Mouse (Mus musculus) brain, embryonic 14.5 days (tissue): ENCODE data around the gene Pitpnm2. TPM values are rescaled to one million over a fixed set of nuclear protein-coding genes. Genes with fewer than 3 reads are reported as not detected.

Experiments
- DNase-seq: peaks from one replicate; pipeline ENCODE4 v3.0.0-alpha.2; 2011; ENCODE audit warnings: low read depth
- CTCF ChIP-seq: fragments of 200-500 bp; IDR thresholded peaks from 2 replicates; pipeline ENCODE4 v1.5.1; 2012; ENCODE audit warnings: inconsistent platforms, mild to moderate bottlenecking, moderate library complexity, borderline replicate concordance; ENCODE audit not compliant: insufficient read depth, insufficient read length; ENCODE audit errors: extremely low read depth
- POLR2A ChIP-seq: fragments of 200-500 bp; IDR thresholded peaks from 2 replicates; pipeline ENCODE4 v1.6.1; 2012; ENCODE audit warnings: mild to moderate bottlenecking, inconsistent platforms, borderline replicate concordance; ENCODE audit not compliant: poor library complexity, insufficient read depth, insufficient read length, severe bottlenecking; ENCODE audit errors: extremely low read depth
- polyA plus RNA-seq: library from polyadenylated mRNA; depleted of rRNA; stranded (reverse); fragments of >200 nt; gene quantifications from 2 replicates; pipeline ENCODE4 v1.2.3, GENCODE M21; 2012

The Pitpnm2 gene
- polyA plus RNA-seq, 1 experiment, result 61.2 TPM

DNA sequence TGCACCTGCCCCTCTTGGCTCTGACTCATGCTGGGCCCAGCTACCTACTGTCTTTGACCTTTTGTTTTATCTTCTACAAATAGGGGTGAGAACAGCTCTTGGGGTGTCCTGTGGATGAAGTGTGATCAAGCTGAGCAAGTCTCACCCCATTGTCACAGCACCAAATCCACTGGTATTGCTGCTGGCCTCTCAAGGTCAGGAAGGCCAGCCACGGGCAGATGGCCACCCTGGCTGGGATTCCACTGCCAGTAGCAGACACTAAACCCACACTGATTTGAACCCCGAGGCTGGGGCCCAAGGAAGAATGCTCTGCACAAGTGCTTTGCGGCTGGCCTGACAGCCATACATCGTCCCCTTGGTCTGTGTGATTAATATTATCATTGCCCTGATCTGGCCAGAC, 91.3 kb downstream of the Pitpnm2 start:
- TF ChIP-seq CTCF (no peak), POLR2A (no peak)
- DNase-seq, result no peak

DNA sequence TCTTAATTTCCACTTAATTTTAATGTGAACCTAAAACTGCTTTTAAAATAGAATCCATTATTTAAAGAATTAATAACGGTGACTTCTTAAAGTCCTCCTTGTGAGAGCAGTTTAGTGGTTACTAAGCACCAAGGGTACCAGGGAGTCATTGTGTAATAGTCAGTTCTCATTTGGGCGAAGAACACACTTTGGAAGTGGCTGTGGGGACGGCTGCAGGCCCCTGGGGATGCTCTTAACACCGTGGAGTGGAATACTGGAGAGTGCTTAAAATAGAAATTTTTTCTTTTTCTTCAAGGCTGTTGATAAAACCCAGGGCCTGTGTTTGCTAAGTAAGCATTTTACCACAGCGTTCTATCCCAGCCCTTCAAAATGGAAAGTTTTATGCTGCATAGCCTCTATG, 93.6 kb downstream of the Pitpnm2 start:
- DNase-seq, result no peak
- no peak for TF ChIP-seq CTCF
- TF ChIP-seq POLR2A, result no peak

DNA sequence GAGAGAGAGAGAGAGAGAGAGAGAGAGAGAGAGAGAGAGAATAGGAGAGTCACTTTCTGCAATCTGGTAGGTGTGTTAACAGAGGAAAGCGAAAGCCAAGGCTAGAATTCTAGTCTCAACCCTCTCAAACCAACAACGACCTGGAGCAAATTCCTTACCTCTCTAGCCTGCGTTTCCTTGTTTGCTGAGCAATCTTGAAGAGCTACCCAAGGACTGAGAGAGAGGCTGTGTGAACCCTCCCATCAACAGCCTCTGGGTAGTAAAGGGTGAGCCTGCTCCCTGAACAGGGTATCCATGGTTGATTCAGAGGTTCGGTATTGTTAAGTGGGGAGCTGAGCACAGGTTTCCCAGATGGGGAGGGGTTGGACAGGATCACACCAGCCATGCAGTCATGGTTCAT, 96.8 kb downstream of the Pitpnm2 start:
- no peak for DNase-seq
- TF ChIP-seq CTCF (no peak), POLR2A (no peak)

DNA sequence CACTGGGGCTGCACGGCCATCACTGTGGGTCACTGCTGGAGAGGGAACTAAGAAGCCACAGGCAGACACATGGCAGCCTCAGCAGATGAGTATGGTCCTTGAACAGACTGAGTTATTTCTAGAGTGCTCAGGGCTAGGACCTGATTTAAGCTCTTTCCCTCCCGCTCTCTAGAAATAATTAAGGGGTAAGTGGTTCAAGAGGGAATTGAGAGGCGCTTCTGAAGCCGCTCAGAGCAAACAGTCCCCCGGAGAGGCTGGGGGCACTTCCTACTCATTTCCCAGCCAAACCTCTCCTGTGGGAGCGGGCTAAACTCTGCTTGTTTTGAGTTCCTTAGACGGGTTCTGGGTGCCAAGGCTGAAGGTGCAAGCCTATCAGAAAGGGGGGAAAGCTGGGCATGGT, 98.7 kb downstream of the Pitpnm2 start:
- DNase-seq, result no peak
- TF ChIP-seq POLR2A (no peak), CTCF (no peak)

DNA sequence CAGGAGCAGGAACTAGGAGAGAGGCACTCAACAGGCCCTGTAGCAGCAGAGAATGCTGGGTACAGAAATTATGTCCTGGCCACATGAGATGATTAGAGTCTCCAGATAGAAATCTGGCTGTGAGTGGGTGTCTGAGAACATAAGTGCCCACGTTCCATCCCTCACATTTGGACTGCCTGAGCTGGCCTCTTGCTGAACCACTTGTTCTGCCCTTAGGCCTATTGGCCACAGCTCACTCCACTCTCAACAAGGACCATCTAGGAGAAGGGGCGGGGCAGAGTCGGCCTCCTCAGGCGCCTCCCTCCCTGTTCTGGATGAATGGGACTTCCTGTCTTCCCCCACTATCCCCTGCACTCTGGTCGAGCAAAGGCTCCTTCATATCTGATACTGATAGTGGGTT, 100.5 kb downstream of the Pitpnm2 start:
- no peak for DNase-seq
- no peak for TF ChIP-seq CTCF
- TF ChIP-seq POLR2A, result no peak

DNA sequence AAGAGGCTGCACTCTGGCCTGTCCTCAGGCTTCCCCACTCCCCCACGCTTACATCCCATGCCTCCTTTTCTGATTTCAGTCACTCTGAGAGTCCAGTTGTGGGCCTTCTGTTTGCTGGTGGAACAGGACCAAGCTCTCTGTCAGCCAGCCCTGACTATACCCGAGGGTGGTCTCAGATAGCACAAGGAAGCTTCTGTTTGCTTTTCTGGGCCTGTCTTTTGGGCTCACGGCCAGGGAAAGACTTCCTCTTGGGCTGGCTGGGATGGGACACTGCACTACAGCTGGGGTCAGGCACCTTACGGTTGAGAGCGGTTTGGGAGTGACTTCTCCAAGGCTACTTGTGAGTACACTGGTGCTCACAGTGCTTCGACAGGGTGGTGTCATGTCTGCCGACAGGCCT, 111.5 kb downstream of the Pitpnm2 start:
- no peak for DNase-seq
- TF ChIP-seq CTCF (no peak), POLR2A (no peak)

DNA sequence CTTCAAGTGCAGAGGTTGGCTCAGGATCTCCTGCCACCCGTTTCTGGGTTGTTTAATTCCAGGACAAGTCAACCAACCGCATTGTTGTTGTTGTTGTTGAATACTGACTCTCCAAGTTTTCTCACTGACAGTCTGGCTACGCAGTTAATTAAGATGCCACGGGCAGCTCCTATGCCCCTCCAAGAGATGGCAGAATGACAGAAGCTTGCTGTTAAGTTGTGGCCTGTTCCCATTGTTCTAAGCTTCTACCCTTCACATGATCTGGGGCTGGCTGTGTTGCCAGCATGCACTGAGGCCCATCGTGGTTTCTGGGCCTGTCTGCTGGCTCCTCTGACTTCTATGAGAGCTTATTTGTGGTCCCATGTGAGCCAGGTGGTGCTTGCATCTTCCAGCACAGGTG, 115.3 kb downstream of the Pitpnm2 start:
- TF ChIP-seq POLR2A (no peak), CTCF (no peak)
- no peak for DNase-seq

DNA sequence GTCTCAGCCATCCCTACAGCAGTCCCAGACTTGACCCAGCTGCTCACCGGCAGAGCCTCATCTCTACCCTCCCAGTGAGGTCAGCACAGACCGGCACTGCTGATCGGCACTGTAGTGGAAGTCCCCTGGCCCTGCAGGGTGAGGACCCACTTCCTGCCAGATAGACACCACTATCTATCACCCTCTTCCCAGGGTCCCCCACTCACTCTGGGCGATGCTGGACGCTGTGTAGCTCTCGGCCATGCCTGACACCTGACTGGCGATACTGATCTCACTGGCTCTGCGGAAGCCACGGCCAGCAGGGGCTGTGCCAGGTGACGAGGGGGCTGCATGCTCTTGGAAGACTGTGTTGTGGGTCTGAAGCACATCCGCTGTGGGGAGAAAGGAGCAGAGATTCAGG, 124.5 kb downstream of the Pitpnm2 start:
- TF ChIP-seq POLR2A (no peak), CTCF (no peak)
- DNase-seq, result no peak

DNA sequence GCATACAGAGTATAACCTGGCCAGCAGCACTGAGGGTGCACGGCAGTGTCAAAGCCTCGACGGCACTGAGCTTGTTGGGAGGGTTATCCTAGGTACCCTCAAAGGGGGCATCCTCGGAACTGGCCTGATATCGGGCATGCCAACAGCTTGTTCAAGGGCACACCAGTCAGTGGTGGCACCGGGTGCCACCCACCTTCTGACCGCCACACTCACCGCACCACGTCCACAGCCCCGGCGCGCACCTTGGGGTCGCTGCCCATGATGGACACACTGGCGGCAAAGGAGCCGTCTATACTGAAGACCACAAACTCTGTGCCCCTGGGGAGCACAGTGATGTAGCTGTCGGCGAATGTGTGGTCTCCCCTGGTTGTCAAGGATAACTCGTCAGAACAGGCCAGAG, 127.2 kb downstream of the Pitpnm2 start:
- TF ChIP-seq POLR2A (no peak), CTCF (no peak)

DNA sequence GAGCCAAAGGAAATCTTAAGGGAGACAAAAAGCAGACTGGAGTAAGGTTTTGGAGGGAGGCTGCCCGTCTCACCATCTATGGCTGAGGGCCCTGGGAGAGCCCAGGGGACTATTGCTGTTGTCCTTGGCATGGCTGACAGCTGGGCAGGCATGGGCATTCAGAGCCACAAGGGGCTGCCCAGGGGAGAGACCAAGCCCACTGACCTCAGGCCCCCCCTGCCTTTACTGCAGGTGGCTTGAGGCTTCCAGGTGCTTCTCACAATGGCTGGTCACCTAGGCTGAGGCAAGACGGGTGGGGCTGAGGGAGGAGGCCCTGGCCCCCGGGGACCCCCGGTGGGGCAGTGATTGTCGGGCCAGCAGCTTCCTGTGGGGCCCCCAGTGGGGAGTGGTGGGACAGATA, 130.4 kb downstream of the Pitpnm2 start:
- no peak for TF ChIP-seq CTCF
- no peak for TF ChIP-seq POLR2A
- no peak for DNase-seq

More for the DNA sequence above, 127.2 kb downstream of the Pitpnm2 start:
- DNase-seq, result no peak

DNA sequence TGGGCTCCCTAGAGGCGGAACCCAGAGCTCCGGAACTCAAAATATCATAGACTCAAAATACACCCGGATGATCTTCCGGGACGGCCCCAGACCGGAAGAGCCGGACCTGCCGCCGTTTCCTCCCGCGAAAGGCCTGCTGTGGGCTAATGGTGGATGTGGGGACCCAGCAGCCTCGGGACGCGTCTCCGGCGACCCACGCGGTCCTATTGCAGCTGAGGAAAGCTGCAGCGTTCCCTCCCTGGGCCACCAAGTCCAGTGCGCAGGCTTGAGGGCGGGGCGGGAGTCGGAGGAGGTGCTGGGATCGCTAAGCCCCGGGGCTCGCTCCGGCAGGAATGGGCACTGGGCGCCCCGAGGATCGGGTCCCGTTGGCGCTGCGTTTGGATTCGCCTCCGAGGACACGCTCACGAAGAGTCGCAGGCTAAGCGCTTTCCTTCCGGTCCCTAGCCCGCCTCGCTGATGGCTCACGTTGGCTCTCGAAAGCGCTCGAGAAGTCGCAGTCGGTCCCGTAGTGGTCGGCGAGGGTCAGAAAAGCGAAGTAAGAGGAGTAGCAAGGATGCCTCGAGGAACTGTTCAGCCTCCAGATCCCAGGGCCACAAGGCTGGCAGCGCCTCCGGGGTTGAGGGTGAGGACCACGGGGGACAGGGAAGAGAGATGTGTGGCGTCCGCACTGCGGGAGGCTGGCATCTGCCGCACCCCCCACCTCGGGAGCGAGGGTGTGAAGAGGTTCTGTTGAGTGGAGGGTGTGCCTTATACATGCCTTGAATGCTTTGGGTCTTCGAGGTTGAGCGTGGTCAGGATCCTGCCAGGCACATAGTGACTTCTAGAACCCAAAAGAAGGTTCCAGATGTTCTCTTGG, 133.3 kb downstream of the Pitpnm2 start, which contains the start of gene Arl6ip4:
TSS of gene Arl6ip4 (plus strand) at position 100 of the 856 bp plus-strand sequence.
- DNase-seq, result peak; percentile 94
- peak; percentile 40; the same call in 1 of the 2 replicates for TF ChIP-seq POLR2A
- no peak for TF ChIP-seq CTCF

DNA sequence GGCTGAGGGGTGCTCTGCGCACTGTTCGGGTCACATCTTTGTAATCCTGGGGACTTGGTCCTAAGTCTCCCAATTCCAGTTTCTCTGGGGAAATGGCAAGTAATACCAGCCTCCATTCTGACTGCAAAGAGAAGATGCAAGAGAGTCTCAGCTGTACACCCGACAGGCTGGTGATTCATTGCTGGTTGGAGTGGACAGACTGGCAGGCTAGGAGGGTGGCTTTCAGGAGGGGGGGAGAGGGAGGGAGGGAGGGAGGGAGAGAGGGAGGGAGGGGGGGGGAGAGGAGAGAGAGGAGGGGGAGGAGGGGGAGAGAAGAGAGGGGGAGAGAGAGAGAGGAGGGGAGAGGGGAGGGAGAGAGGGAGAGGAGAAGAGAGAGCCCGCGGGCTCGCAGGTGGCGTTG, 134.0 kb downstream of the Pitpnm2 start:
- no peak for DNase-seq
- TF ChIP-seq CTCF (no peak), POLR2A (no peak)
